Mouse (Mus musculus) forelimb bud, embryonic 11.5 days (tissue): ENCODE results near the gene Npm3.
A peak's percentile ranks its signal among the peaks of the same experiment; 100 is the strongest.

ENCODE experiments used
- DNase-seq: peaks from one replicate; pipeline ENCODE4 v3.0.0-alpha.2; 2012; ENCODE audit warnings: low read depth, low spot score

Npm3 gene

DNA sequence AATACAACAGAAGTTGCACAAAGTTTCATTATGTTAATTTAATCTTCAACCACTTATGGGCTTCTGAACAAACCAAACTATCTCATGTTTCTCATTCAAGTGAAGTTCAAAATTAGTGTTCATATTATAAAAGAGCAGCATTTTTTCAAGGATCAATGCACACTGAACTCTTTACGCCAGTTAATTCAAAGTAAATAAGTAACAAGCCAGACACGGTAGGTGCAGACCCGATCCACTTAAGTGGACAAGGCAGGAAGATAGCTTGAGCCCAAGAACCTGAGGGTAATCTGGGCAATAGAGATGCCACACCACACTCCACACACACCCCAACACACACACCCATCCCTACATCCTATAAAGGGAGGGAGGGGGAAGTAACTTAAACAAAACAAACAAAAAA lies 4.2 kb upstream of the Npm3 start:
- DNase-seq = no peak

DNA sequence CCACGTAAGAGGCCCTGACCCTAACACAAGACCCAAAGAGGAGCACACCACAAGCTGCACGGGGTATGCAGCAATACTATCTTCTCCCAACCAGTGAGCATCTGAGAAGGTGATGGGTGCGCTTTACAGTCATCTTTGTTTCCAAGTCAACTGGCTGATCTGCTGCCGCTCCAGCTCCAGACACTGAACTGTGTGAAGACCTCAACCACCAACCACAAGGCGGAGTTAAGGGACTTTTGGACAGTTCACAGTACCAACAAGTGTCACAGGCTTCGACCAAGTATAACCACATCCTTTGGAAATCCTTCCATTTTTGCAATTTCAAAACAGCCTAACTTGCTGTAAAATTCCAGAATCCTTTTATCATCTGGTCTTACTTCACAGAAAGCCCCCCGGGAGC lies 2.5 kb upstream of the Npm3 start:
- DNase-seq = no peak

- no peak for DNase-seq
Observed at GRCm38 (mm10) chr19:45748691-45749242, 624 bp downstream of the Npm3 start.

DNA sequence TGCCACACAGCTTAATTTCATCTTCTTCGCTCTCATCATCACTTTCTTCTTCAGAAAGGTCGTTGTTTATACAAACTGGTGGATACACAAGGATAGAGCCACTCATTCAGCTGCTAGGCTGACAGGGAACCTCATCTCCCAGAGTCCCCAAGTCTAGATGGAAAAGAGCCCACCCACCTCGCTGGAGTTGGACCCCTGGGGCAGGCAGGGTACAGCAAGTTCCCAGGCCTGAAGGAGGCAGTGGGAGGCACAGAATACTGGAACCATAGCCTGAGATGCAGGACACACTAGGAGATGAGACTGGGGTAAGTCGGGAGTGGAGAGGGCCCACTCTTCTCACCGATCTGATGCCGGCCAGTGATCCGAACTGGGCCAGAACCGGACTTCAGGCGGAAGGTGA lies 1.2 kb downstream of the Npm3 start:
- no peak for DNase-seq

DNA sequence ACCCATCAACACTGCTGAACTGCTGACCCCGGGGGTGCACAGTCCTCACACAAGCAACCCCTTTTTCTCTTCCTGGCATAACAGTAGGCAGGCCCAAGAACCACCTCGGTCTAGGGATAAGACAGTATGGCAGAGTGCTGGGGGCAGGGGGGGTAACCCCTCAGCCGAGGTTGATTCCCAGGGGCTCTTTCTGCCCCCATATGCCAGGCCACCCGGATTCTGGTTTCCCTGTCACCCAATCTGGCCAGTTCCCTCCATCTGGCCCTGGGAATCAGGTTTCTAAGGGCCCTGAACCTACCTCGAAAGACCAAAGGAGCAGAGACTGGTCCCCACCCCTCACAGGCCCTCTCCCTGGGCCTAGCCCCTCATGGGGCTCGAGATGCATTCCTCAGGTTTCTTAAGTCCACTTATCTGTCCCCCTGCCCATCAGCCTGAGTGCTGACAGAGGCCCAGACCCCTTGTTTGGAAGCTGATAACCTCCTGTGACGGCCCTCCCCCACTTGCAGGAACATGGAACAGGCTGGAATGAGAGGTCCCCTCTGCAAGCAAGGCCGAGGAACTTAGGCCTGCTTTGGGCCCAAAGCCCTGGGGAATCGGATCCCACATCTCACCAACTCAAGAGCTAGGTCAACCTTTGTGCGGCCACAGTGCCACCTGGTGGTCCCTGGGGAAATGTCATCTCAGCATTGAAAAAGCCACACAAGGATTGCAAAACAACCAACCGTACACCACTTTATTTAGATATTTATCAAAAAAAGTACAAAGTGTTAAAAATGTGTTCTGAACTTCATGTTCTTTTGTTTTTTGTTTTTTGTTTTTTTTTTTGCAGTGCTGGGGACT lies 2.1 kb downstream of the Npm3 start:
- DNase-seq = peak; percentile 86

DNA sequence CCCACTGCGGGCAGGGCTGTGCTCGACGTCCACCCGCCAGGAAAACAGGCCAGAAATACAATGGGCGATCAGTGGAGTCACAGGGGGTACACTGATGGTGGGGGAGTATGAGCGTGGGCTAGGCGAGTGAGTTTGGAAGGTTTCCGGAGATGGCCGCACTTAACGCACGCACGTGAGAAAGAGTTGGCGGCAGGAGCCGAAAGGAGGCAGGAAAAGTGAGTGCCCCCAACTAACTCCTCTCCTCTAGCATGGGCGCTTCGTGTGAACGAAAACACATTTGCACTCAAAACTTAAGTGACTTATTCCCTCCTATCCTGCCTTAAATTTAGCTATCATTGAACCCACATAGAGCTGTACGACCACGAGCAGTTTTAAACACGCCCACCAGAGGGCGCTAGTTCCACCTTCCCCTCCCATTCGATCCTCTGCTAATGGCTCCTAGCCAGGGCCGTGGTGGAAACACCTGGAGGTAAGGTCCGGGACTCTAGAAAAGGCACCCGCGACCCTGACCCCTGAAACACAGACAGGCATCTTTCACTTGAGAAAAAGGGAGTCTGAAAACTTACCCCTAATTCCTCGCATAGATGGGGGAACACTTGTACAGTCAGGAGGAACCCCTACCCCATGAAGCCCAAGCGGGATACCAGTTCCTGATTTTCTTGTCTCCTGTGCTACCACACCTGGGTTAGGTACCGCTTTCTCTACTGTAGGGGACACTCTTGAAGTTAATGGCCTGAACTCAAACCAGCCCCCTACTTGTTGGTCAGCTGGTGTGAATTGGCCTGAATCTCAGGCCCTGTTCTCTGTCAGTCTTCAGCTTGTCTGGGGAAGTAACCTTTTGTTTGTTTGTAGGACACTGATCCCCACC lies 3.0 kb downstream of the Npm3 start:
- DNase-seq = peak; percentile 83

- no peak for DNase-seq
Observed at GRCm38 (mm10) chr19:45745344-45746152, 3.8 kb downstream of the Npm3 start.

DNA sequence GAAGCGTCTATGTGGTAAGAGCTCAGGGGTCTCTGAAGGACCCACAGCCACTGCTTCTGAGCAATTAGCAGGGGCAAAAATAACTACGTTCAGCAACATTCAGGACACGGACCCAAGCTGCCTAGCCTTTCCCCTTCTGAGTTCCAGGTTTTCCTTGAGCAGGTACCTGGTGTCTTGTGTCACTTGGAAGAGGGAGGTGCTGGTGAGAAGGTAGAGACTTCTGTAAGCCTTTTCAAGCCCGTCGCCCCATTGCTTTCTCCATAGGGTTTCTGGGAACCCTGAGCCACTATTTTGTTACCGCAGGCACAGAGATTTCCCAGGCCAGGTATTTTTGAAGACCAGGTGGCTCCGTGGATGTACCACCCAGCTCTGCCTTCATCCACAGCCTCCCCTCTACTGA lies 5.8 kb downstream of the Npm3 start:
- DNase-seq = no peak

- no peak for DNase-seq
Observed at GRCm38 (mm10) chr19:45742984-45743575, 6.3 kb downstream of the Npm3 start.

- DNase-seq = no peak
Observed at GRCm38 (mm10) chr19:45742218-45742983, 7.0 kb downstream of the Npm3 start, which contains the start of gene Fgf8. TSS of gene Fgf8 (minus strand) at chr19:45742915.

GRCm38 (mm10) chr19:45741431-45742217 lies 7.8 kb downstream of the Npm3 start:
- no peak for DNase-seq

DNA sequence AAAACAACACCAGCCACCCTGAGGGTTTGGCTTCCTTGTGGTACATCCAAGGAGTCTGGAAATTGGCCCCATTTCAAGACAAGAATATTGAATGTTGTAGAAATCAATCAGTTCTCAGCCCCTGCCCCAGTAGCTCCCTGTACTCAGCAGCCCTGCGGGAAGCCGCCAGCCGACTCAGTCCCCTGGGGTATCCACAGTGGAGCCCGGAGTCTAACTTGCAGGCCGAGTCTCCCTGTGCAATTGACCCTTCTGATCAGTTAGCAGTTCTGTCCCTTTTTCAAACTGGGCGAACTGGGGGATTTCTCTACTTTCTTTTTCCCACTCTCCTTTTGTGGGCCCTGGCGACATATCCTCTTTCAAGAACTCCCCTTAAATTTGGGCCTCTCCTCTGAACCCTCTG lies 8.6 kb downstream of the Npm3 start:
- DNase-seq = no peak

DNA sequence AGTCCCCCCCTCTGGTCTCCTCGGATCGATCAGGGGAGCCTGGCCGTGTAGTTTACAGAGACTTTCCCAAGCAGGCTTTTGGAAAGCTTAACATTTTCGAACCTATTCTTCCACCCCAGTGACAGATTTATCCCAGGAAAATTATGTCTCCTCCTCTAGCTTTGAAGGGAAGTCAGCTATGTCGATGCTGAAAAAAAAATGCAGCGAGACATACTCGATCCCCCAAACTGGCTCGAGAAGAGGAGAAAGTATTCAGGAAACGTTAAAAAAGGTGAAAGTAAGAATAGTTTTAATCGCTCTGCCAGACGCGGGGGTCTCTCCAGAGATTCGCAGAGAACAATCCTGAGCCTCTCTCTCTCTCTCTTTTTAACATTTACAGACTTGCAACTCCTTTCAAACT lies 9.2 kb downstream of the Npm3 start:
- DNase-seq = no peak

- DNase-seq = no peak
Observed at GRCm38 (mm10) chr19:45738521-45738920, 10.9 kb downstream of the Npm3 start.

GRCm38 (mm10) chr19:45737846-45738484 lies 11.4 kb downstream of the Npm3 start:
- DNase-seq = no peak

GRCm38 (mm10) chr19:45737208-45737845 lies 12.1 kb downstream of the Npm3 start:
- DNase-seq = no peak

GRCm38 (mm10) chr19:45736855-45737207 lies 12.6 kb downstream of the Npm3 start:
- DNase-seq = no peak

GRCm38 (mm10) chr19:45736241-45736640 lies 13.2 kb downstream of the Npm3 start:
- no peak for DNase-seq

DNA sequence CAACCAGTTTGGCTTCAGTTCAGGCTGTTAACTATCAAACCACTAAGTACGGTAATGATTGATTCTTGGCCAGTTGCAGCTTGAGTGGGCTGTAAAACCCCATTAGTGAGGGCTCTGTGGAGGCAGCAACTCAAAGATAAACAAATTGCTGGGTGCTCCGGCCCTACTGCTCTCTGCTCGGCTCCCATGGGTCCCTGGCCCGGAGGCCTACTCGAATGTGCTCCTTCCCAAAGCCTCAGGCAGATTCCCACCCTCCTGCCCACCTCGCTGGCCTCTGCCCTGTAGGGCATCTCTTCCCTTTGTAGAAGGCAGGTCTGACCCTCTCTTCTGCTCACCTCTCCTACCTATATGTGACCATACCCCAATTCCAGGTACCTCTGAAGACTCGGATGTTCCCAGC lies 14.6 kb downstream of the Npm3 start:
- no peak for DNase-seq
